Mouse (Mus musculus) E14TG2a.4 (cell line): ENCODE data around the gene Slc8b1.

Experiments
- CTCF ChIP-seq: conservative IDR thresholded peaks from 2 replicates; pipeline ENCODE4 v1.5.1; 2014; ENCODE audit warnings: low read length
- POU5F1 ChIP-seq: IDR thresholded peaks from 2 replicates; pipeline ENCODE4 v1.6.1; 2014; ENCODE audit warnings: low read length, borderline replicate concordance

GRCm38 (mm10) chr5:120550137-120550536 is 39.2 kb downstream of the Slc8b1 start:
- TF ChIP-seq CTCF, result no peak
- no peak for TF ChIP-seq POU5F1
